Mouse (Mus musculus): Measurements from ENCODE around the gene Fpgs. TPM values are rescaled to one million over a fixed set of nuclear protein-coding genes. Genes with fewer than 3 reads are reported as not detected.

Gene Fpgs
- total and polyA plus RNA-seq, 2 experiments from 2014 or later = 22.0 to 31.5 TPM

DNA sequence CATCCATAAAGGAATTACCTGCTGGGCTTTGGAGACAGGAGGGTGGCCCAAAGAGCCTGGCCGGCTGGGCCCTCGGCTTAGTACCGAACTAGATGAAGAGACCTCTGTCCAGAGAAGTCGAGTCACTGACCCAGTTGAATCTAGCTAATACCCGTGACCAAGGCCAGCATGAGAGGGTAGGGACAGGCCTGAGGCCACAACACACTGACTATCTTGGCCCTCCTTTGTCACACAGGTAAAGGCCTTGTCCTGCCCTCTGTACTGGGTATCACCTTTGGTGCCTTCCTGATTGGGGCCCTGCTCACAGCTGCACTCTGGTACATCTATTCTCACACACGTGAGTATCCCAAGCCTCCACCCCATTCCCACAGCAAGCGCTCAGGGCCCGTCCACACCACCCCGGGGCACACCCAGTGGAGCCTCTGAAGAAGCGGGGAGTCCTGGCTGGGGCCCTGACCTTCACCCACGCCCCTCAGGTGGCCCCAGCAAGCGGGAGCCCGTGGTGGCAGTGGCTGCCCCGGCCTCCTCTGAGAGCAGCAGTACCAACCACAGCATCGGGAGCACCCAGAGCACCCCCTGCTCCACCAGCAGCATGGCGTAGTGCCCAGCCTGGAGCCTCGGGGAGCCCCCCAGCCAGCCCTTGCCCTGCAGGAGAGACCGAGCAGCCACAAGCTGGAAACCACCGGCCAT, 22.8 kb downstream of the Fpgs start:
- no peak overlapping the region for H3K4me2 ChIP-seq (ENCODE audit: low read depth)
- H3K4me1 ChIP-seq (ENCODE audit: insufficient read depth) = no peaks in the 10 kb centered on the region
- DNase-seq (no peak), ATAC-seq (no peak)
- no peak overlapping the region for H3K9ac ChIP-seq
- no peaks in the 10 kb centered on the region for H3K9me3 ChIP-seq (ENCODE audit: low read length)
- no peaks in the 10 kb centered on the region for H3K27me3 ChIP-seq (ENCODE audit: insufficient read depth, low read length)
- no peak for TF ChIP-seq CTCF (IDR thresholded peaks at IDR 0.05; ENCODE audit: low read depth)
- 86% methylated on average over 19 of the region's 19 CpGs for WGBS
- no peak overlapping the region for H3K27ac ChIP-seq (ENCODE audit: low read depth, low read length)
- peaks cover 33% of the 10 kb centered on the region for H3K36me3 ChIP-seq (ENCODE audit: insufficient read depth)
- no peak overlapping the region for H3K4me3 ChIP-seq (ENCODE audit: low read depth, low read length)

DNA sequence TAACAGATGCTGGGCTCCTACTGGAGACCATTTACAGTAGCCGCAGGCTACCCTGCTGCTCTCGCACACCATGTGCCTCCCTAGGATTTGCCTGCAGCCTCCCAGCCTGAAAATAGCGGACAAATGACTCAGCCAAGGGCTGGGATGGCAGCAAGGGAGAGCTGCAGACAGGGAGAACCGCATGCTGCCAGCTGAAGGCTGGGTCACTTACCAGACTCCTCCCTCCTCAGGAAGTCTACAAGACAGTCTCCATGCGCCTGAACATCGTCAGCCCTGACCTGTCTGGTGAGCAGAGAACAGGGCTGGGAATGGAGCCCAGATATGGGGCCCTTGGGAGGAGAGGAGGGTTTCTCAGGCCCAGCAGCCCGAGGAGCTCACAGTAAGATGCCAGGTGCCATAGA, 23.9 kb downstream of the Fpgs start:
- Histone ChIP-seq H3K4me1 (ENCODE audit: insufficient read depth) (no peaks in the 10 kb centered on the region), H3K27me3 (ENCODE audit: insufficient read depth, low read length) (no peaks in the 10 kb centered on the region), H3K27ac (ENCODE audit: low read depth, low read length) (no peak overlapping the region), H3K9me3 (ENCODE audit: low read length) (no peaks in the 10 kb centered on the region), H3K4me2 (ENCODE audit: low read depth) (no peak overlapping the region), H3K4me3 (ENCODE audit: low read depth, low read length) (no peak overlapping the region), H3K36me3 (ENCODE audit: insufficient read depth) (peaks cover 22% of the 10 kb centered on the region), H3K9ac (no peak overlapping the region)
- ATAC-seq (no peak), DNase-seq (no peak)
- WGBS = 52% methylated on average over 7 of the region's 7 CpGs
- no peak for TF ChIP-seq CTCF (IDR thresholded peaks at IDR 0.05; ENCODE audit: low read depth)

DNA sequence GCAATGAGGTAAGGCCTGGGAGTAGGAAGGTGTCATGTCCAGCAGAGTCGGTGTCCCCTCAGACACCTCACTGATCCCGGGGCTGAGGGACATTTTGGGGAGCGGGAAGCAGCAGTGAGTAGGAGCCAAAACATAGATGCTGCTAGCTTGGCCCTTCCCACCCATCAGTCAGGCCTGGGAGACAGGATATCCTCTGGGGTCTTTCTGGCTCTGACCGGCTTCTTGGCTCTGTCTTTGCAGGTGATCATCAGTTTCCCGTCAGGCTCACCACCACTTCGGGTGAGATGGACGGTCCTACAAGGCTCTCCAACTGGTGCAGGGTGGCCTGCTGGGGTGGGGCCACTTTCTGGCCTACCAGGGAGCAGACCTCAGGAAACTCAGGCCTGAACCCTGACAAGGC, 26.3 kb downstream of the Fpgs start:
- WGBS = 96% methylated on average over 7 of the region's 7 CpGs
- no peak for ATAC-seq
- H3K27me3 ChIP-seq (ENCODE audit: insufficient read depth, low read length) = no peaks in the 10 kb centered on the region

DNA sequence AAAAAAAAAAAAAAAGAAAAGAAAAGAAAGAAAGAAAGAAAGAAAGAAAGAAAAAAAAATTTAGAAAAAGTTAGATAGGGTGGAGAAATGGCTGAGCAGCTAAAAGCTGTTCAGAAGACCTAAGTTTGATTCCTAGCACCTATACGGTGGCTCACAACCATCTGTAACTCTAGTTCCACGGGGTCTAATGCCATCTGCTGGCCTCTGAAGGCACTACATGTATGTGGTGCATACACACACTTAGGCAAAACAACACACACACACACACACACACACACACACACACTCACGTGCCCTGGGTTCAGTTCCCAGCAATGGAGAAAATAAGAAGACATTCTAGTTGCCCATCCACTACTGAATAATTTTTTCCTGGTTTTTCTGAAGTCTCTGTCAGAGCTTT, 27.1 kb downstream of the Fpgs start:
- DNase-seq (no peak), ATAC-seq (no peak)
- Histone ChIP-seq H3K9me3 (ENCODE audit: low read length) (no peaks in the 10 kb centered on the region), H3K4me3 (ENCODE audit: low read depth, low read length) (no peak overlapping the region), H3K36me3 (ENCODE audit: insufficient read depth) (no peaks in the 10 kb centered on the region), H3K4me2 (ENCODE audit: low read depth) (no peak overlapping the region), H3K9ac (no peak overlapping the region), H3K27me3 (ENCODE audit: insufficient read depth, low read length) (no peaks in the 10 kb centered on the region), H3K4me1 (ENCODE audit: insufficient read depth) (no peaks in the 10 kb centered on the region), H3K27ac (ENCODE audit: low read depth, low read length) (no peak overlapping the region)
- no peak for TF ChIP-seq CTCF (IDR thresholded peaks at IDR 0.05; ENCODE audit: low read depth)
- WGBS = 90% methylated on average over 3 of the region's 3 CpGs

More for the DNA sequence above, 26.3 kb downstream of the Fpgs start:
- no peak for TF ChIP-seq CTCF (IDR thresholded peaks at IDR 0.05; ENCODE audit: low read depth)
- no peak overlapping the region for H3K27ac ChIP-seq (ENCODE audit: low read depth, low read length)
- no peak overlapping the region for H3K4me3 ChIP-seq (ENCODE audit: low read depth, low read length)
- no peaks in the 10 kb centered on the region for H3K4me1 ChIP-seq (ENCODE audit: insufficient read depth)
- H3K9ac ChIP-seq = no peak overlapping the region
- H3K36me3 ChIP-seq (ENCODE audit: insufficient read depth) = peaks cover 5% of the 10 kb centered on the region
- H3K4me2 ChIP-seq (ENCODE audit: low read depth) = no peak overlapping the region
- no peaks in the 10 kb centered on the region for H3K9me3 ChIP-seq (ENCODE audit: low read length)
- no peak for DNase-seq

DNA sequence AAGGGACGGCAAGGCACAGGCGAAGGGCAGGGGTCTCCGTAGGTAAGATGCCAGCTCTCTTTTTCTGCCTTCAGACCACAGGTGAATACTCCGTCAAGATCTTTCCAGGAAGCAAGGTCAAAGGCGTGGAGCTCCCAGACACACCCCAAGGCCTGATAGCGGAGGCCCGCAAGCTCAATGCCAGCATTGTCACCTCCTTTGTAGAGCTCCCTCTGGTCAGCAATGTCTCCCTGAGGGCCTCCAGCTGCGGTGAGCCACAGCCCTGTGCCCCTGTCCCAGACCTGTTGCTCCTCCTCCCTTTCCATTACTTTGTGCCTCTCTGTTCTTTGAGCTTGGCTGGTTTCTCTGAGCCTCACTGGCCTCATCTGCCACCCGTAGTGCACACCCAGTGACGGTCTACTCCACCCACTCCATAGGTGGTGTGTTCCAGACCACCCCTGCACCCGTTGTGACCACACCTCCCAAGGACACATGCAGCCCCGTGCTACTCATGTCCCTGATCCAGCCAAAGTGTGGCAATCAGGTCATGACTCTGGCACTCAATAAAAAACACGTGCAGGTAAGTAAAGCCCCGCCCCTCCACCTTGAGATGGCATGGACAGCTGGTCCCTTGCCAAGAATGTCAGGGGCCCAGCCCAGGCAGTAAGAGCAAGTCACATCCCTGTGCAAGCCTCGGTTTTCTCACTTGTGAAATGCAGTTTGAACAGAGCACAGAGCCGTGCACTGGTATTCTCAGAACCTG, 30.6 kb downstream of the Fpgs start:
- Histone ChIP-seq H3K36me3 (ENCODE audit: insufficient read depth) (no peaks in the 10 kb centered on the region), H3K9ac (no peak overlapping the region), H3K27me3 (ENCODE audit: insufficient read depth, low read length) (no peaks in the 10 kb centered on the region), H3K4me1 (ENCODE audit: insufficient read depth) (no peaks in the 10 kb centered on the region), H3K27ac (ENCODE audit: low read depth, low read length) (no peak overlapping the region), H3K4me2 (ENCODE audit: low read depth) (no peak overlapping the region), H3K9me3 (ENCODE audit: low read length) (no peaks in the 10 kb centered on the region), H3K4me3 (ENCODE audit: low read depth, low read length) (no peak overlapping the region)
- DNase-seq (no peak), ATAC-seq (no peak)
- TF ChIP-seq CTCF (IDR thresholded peaks at IDR 0.05; ENCODE audit: low read depth) = no peak
- WGBS = 82% methylated on average over 16 of the region's 16 CpGs

DNA sequence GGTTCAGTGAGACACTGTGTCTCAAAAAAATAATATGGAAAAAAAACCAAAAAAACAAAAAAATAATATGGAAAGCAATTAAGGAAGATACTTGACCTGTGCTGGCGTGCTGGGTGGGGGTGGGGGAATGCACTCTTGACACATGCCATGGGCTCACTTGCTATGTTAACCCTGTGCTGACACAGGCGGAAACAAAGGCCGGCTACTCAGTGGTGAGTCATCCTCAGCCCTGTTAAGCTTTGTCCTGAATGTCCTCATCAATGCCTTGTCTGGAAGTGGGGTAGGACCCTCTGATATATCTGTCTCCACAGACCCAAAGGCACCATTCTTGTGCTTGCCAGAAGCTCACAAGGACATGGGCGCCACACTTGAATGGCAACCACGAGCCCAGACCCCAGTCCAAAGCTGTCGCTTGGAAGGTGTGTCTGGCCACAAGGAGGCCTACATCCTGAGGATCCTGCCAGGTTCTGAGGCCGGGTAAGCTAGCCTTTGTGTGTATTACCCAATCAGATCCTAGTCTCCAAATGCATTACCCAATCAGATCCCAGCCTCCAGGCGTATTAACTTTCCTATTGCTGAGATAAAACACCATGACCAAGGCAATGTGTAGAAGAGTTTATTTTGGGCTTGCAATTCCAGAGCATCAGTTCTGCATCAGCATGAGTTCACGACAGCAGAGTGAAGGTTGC, 31.9 kb downstream of the Fpgs start:
- H3K4me3 ChIP-seq (ENCODE audit: low read depth, low read length) = no peak overlapping the region
- no peak for DNase-seq
- no peak for TF ChIP-seq CTCF (IDR thresholded peaks at IDR 0.05; ENCODE audit: low read depth)
- H3K4me1 ChIP-seq (ENCODE audit: insufficient read depth) = no peaks in the 10 kb centered on the region
- no peak for ATAC-seq
- no peak overlapping the region for H3K4me2 ChIP-seq (ENCODE audit: low read depth)
- H3K27ac ChIP-seq (ENCODE audit: low read depth, low read length) = no peak overlapping the region
- 73% methylated on average over 9 of the region's 9 CpGs for WGBS
- no peaks in the 10 kb centered on the region for H3K9me3 ChIP-seq (ENCODE audit: low read length)
- no peak overlapping the region for H3K9ac ChIP-seq
- H3K27me3 ChIP-seq (ENCODE audit: insufficient read depth, low read length) = no peaks in the 10 kb centered on the region
- no peaks in the 10 kb centered on the region for H3K36me3 ChIP-seq (ENCODE audit: insufficient read depth)

DNA sequence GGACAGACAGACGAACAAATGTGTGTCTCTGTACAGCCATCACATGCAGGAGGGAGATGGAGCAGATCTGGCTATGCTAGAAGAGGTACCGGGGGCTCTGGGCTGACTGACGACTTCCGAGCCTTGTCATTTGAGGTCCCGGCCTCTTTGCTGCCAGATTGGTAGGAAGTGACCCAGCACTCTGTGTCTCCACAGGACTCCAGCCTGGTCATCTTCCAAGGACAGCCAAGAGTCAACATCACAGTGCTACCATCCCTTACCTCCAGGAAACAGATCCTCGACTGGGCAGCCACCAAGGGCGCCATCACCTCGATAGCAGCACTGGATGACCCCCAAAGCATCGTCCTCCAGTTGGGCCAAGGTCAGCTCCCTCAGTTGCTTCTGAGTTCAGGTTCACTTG, 32.8 kb downstream of the Fpgs start:
- ATAC-seq (no peak), DNase-seq (no peak)
- H3K27me3 ChIP-seq (ENCODE audit: insufficient read depth, low read length) = no peaks in the 10 kb centered on the region
- H3K27ac ChIP-seq (ENCODE audit: low read depth, low read length) = no peak overlapping the region
- TF ChIP-seq CTCF (IDR thresholded peaks at IDR 0.05; ENCODE audit: low read depth) = no peak
- H3K4me1 ChIP-seq (ENCODE audit: insufficient read depth) = no peaks in the 10 kb centered on the region
- H3K9me3 ChIP-seq (ENCODE audit: low read length) = no peaks in the 10 kb centered on the region
- H3K4me3 ChIP-seq (ENCODE audit: low read depth, low read length) = no peak overlapping the region
- 89% methylated on average over 9 of the region's 9 CpGs for WGBS
- H3K4me2 ChIP-seq (ENCODE audit: low read depth) = no peak overlapping the region
- H3K9ac ChIP-seq = no peak overlapping the region
- no peaks in the 10 kb centered on the region for H3K36me3 ChIP-seq (ENCODE audit: insufficient read depth)

Data from forebrain, postnatal 0 days (tissue).